Mouse (Mus musculus) spleen, adult 12 weeks (tissue): ENCODE measurements around the gene Kcnn4.

Source experiments
- DNase-seq: peaks from one replicate; pipeline ENCODE4 v3.0.0; 2022; ENCODE audit warnings: low spot score

The Kcnn4 gene

DNA sequence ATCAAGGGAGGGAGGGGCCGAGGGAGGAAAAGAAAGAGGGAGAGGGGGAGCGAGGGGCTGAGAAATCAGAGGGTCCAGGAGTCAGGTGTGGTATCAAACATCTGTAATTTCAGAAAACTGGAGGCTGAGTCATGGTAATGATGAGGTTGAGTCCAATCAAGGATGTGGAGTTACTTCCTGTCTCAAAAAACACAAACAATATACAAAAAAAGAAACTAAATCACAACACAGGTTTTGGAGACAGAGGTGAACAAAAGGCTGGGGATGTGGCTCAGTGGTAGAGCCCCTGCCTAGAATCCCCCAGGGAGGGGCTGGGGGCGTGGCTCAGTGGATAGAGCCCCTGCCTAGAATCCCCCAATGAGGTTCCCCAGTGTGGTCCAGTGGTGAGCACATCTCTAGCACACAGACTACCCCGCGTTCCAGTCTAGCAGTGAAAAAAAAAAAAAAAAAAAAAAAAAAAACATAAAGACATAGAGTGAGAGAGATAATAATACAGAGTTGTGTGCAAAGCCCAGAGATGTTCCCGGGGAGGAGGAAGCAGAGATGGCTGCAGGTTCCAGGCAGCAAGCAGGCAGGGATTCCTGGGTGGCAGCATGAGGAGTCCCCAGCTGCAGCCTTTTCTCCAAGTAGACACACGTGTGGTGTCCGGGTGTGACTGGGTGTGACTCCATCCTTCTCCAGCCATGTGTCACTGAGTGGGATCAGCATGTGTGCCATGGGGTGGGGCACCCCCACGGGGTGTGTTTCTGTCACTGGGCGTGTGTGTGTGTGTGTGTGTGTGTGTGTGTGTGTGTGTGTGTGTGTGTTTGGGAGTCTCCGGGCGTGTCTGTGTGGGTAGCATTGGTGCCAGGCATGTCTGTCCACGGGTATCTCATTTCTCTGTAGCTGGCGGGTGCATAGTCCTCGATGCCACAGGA, 3.1 kb upstream of the Kcnn4 start:
- no peak for DNase-seq

DNA sequence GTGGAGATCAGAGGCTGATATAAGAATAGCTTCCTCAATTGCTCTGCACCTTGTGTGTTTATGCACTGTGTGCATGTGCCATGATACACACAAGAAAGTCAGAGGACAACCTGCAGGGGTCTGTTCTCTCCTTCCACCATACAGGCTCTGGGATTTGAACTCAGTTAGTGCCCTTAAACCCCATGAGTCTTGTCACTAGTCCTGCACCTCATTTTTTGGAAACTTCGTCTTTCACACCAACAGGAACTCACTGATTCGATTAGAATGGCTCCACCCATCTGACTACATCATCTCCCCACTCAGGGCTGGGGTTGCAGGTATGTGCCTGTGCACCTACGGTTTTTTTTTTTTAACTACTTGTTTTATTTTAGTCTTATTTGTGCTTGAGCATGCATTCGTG, 1.8 kb upstream of the Kcnn4 start:
- DNase-seq, result no peak

DNA sequence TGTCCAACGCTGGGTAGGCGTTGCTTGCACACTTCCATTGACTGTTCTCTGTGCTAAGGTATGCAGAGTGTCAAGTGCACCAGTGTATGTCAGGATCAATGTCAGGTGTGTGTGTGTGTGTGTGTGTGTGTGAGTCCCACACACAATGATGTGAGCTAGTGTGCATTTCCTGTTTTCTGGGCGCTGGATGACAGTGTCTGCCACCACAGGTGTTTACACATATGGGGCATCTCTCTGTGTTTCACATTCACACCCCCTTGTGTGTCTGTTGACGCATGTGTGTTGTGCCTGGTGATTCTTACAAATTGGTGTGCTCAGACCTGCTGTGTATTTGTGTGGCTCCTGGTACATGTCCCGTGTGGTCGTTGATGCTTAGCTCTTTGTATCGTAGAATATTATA, 1.1 kb upstream of the Kcnn4 start:
- DNase-seq, result no peak

DNA sequence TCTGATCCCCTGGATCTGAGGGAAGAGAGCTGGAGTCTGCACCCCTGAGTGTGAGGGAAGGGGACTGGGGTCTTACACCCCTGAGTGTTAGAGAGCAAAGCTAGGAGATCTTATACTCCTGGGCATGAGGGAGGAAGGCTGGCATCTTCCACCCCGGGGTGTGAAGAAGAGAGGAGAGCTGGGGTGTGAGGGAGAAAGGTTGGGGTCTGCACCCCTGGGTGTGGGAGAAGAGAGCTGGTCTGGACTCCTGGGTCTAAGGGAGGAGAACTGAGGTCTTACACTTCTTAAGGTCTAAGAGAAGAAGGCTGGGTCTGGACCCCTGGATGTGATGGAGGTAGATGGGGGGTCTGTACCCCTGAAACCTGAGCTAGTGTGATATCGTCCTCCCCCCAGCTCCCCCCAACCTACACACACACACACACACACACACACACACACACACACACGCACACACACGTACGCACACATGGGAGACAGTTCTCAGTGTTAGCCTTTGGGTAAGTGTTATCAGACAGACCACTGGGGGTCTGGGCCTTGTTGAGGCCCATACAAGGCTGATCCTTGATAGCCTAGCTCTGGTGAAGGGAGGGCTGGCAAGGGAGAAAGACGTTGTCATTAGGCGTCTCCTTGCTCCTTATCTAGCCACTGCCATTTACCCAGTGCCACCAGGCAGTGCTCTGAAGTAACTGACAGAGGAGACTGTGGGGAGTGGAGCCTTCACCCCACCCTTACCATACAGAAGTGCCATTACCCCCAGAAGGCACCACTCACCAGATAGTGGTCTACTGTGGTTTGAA, 1.1 kb downstream of the Kcnn4 start:
- DNase-seq, result no peak

DNA sequence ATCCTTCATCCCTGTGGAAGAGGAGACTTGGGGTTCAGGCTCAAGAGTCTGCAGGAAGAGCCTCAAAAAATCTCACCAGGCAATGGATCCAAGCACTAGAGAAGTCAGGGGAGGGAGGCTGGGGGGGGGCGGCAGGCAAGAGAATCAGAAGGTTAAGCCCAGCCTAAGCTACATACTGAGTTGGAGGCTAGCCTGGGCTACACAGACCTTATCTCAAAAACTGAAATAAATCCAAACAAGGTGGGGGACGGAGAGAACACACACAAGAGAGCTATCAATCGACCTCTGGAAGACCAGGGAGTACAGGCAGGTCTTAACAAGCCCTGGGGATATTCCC, 1.7 kb downstream of the Kcnn4 start:
- DNase-seq, result no peak

DNA sequence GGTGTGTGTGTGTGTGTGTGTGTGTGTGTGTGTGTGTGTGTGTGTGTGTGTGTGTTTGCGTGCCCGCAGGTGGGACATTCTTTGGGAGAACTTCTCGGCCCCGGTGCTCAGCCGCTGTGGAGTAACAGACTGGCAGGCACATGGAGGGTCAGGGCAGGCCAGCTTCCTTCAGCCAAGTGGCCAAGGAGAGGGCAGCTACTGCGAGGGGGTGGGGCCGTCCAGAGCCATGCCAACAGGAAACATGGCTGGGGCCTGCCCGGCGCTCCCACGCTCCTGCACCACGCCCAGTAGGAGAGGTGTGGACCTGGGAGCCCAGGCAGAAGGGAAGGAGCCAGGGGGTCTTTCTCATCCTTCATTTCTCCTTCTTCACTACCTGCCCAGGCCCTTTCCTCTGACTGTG, 2.2 kb downstream of the Kcnn4 start:
- peak; percentile 56 for DNase-seq

DNA sequence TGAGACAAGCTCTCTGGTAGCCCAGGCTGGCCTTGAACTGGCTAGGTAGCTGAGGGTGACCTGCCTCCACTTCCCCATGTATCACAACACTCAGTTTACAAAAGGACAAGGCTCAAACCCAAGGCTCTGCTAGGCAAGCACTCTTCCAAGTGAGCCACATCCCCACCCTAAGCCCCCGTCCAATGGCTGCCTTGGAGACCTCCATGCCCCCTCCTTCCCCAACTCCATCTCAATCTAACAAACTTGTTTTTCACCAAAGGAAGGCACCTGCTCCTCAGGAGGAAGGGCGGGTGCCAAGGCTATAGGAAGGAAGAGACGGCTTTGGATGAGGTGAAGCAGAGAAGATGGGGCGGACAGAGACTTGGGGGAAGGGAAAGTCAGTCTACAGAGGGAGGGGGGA, 2.7 kb downstream of the Kcnn4 start:
- DNase-seq, result no peak

DNA sequence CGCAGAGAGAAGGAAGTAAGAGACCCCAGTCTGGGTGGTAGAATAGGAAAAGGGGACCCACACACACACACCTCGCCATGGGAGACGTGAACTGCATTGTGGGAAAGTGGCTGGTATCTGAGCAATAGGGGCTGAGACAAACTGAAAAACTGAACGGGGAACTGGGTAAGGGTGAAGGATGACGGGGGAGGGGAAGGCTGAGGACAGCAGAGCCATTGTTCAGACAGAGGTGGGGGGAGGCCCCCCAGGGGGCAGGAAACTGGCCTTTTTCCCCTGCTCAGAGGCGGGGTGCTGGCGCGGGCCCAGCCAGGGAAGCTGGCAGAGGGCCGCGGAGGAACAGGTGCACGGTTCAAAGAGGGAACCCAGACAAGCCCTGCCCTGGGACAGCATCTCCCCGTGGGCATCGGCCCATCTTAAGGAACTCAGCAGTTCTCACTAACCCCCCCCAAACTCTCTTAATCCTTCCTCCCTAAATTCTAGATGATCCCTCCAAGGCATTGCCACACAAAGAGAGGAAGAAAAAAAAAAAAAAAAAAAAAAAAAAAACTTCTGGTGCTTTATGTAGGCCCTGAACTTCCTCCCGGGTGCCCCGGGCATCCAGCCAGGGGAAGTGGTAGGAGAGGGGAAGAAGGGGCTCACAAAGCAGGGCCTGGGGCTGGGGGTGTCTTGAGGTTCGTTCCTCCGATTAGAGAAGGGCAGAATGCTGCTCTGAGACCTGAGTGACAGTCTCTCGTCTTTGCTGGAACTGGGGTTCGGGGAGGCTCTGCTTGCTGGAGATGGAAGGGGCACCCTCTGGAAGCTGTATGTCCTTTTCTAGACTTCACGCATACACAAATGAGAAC, 3.7 kb downstream of the Kcnn4 start:
- peak; percentile 48 for DNase-seq

DNA sequence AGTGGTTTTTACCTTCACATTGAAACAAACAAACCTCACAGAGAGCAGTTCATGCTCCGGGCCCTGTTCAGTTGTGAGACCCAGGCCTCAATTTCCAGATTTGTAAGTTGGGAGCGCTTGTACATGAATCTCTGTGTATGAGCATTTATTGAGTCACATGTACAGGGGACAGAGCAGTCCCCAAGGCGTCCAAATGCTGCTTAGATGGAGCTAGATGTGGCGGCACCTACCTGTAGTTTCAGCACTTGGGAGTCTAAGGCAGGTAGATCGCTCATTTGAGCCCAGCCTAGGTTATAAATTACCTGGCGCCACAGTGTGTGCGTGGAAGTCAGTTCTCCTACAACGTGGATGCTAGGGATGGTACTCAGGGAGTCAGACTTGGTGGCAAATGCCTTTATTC, 6.4 kb downstream of the Kcnn4 start:
- DNase-seq, result no peak

DNA sequence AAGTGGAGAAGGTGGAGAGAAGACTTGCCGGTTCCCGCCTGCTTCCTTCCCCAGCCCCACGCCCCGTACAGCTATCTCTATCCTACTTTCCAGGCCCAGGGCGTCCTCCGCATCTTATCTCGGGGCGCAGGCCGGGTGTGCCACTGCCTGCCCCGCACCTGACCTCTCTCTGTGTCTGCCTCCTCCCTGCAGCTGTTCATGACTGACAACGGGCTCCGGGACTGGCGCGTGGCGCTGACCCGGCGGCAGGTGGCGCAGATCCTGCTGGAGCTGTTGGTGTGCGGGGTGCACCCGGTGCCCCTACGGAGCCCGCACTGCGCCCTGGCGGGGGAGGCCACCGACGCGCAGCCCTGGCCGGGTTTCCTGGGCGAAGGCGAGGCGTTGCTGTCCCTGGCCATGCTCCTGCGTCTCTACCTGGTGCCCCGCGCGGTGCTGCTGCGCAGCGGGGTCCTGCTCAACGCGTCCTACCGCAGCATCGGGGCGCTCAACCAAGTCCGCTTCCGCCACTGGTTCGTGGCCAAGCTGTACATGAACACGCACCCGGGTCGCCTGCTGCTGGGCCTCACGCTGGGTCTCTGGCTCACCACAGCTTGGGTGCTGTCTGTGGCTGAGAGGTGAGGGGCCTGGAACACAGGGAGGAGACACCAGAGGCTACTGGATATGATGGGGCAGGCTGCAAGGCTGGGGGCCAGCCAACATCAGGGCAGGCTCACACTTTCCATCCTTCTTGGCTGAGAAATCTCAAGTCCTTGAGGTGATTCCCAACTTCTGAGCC, 7.2 kb downstream of the Kcnn4 start:
- DNase-seq, result peak; percentile 88

DNA sequence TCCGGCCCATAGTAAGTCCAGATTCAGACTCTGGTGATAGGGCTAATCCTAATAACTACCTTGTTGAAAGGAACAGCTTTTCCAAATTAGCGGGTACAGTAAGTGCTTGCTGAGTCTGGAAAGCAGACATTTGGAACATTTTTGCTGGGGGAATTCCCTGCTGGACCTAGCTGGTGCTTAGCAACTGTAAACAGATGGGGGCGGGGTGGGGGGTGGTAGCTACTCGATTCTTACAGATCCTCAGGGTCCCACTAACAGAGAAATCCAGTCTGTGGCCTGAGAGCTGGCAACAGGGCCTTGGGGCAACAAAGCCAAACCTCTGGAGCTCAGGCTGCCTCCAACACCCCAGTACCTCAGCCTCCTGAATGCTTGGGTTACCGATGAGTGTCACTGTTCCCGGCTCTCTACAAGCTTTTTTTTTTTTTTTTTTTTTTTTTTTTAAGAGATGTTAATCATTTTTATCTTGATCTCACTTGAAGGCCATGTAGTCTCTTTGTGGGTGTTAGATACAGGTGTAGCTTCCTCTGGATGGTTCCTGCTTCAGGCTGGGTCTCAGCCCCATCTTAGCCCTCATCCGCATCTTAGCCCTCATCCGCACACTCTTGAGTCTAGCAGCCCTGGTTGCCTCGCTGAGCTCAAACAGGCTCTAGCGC, 8.1 kb downstream of the Kcnn4 start:
- no peak for DNase-seq

DNA sequence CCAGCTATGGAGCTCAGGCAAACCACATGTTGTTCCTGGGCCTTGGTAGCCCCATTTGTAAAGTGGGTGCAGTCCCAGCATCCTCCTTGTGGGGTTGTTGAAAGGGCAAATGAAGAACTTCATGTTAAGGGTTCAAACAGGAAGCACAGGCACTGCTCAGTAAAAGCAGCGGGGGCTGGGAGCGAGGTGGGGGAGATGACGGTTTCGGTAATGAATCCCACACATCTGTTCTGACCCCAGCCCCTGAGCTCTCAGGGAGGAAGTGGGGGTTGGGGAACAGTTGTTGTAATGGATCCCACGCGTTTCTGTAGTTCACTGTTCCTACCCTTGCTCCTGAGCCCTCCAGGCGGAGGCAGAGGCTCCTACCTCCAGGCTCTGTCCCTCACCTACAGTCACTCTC, 9.9 kb downstream of the Kcnn4 start:
- no peak for DNase-seq

DNA sequence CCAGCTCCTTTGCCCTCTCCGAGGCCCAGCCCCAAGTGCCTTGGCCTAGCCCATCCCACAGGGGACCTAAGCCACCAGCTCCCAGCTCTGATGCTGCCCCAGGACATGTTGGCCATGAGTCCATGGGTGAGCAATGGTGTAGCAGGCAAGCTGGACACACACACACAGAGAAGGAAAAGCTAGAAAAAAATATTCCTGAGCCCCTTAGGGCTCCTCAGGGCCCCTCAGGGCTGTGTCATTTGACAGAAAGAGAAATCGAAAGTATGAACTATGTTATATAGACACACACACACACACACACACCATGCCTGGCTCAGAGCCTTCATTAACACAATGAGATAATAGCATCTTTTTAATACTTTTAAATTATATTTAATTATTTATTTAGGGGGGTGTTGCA, 10.3 kb downstream of the Kcnn4 start:
- DNase-seq, result no peak

DNA sequence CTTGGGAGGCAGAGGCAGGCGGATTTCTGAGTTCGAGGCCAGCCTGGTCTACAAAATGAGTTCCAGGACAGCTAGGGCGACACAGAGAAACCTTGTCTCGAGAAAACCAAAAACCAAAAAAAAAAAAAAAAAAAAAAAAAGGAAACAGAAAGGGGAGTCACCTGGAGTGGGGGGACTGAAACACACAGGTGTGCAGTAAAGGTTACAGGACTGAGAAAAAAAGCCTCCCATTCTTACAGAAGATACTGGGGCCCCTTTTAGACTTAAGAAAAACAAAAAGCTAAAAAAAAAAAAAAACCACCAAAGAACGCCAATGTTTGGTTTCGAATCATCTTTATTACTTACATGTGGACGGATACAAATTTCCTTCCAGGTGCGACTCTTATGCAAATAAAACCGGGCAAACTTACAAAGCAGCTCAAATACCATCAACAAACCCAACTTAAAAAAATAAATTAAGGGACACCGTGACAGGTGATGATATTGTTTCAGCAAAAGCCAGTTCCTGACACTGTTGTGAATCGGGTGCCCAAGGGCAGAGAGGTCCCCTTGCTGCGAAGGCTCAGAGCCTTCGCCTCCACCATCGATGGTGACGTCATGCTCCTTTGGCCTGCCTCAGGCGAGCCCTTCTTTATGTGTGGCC, 12.8 kb downstream of the Kcnn4 start:
- DNase-seq, result no peak

DNA sequence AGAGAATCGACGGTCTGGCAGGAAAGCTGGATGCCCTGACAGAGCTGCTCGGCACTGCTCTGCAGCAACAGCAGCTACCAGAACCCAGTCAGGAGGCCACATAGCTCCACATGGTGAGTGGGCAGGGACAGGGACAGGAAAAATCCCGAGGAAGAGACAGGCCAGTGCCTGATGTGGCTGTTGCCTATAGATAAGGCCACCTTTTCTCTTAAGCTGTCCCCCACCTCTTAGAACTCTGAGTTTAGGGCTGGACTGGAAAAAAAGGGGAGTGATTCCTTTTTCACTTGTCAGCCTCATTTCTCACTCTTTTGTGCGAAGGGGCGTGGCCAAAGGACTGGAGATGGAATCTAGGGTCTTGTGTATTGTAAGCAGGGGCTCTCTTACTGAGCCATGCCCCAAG, 14.0 kb downstream of the Kcnn4 start:
- no peak for DNase-seq

DNA sequence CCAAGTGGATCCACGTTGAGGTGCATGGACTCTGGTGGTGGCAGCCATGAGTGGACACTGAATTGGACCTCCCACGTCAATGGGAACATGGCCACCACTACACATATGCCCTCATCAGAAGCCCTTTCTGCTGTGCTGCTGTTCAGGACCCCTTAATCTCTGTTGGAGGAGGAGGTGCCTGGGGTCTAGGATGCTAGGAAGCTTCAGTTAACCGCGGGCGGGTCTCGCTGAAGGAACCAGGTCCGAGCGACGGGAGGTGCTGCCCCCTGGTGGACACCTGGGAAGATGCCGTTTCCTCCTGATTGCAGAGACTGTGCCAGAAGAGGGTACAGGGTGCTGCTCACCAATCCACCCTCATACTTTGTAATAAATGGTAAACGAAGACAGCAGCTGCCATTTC, 14.8 kb downstream of the Kcnn4 start:
- DNase-seq, result peak; percentile 67

DNA sequence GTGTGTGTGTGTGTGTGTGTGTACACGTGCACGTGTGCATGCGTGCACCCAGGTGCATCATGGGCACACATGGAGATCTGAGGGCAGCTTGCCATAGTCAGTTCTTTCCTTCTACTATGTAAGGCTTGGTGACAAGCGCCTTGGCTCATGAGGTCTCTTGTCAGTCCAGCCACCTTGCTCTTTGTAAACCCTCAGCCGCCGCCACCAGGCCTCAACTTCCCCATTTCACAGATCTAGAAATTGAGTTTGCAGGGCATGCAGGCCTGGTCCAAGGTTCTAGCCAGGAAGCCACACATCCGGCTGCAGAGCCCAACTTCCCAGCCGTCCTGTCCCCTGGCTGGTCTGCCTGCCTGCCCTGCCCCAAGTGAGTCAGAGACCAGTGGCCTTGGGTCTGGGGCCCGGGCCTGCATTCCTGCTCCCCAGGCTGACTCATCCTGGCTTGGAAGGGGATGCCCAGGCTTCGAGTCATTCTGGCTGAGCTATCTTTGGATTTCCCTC, 17.0 kb downstream of the Kcnn4 start:
- no peak for DNase-seq

DNA sequence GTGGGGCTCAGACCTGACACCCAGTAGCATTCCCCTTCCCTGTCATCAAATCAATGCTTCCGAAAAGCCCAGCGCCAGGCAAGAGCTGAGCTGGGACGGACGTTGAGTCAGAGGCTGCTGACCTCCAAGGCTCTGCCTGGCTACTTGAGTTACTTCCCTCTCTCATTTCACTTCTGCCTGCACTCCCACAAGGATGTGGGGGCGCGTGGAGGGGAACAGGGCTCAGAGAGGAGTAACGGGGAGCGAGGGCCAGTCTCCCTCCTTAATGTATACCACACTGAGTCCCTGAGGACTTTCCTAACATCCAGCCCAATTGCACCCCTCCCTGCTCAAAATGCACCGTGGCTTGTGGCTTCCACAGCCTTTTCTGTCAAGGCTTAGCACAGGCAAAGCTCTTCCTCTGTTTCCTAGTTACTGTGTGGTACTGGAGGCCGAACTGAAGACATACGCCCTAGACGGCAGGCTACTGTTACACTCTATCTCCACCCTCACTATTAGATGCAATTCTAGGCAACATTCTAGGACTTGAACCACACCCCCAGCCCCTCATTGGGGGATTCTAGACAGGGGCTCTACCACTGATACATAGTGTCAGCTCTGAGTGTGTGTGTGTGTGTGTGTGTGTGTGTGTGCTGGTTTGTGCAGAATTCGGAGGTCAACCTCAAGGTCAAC, 19.6 kb downstream of the Kcnn4 start:
- DNase-seq, result no peak

DNA sequence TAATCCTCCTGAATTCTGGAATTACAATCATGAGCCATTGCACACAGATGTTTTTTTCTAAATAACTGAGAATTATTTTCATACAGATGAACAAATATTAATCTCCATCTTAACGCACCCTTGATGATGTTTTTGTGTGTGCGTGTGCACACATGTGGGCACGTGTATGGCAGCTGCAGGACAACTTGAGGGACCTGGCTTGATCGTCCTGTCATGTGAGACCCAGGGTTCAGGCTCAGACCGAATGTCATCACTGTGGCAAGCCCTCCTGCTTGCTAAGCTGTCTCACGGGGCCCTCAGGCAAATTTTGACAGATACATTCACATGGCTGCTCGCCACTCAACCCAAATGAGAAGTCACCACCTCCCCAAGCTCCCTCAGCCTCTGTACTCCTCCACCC, 20.4 kb downstream of the Kcnn4 start:
- no peak for DNase-seq

DNA sequence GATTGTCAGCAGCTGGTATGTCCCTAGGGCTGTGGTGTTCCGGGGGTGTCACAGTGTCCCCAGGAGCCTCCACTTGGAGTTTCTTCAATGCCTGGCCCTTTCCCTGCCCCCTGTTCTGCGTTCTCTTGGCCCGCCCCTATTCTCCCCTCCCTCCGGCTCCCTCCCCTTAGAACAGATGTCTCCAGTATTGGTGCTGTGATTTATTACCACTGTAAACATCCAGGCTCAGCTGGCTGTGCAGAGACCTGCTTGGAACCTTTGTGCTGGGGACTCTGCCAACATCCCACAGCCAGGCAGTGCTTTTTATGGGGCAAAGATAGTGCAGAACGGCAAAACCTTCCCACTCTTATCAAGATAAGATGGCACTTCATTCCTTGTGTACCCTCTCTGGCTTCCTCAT, 21.0 kb downstream of the Kcnn4 start:
- no peak for DNase-seq
